Mouse (Mus musculus): Measurements from ENCODE around the gene Acot7. TPM values are rescaled to one million over a fixed set of nuclear protein-coding genes. Genes with fewer than 3 reads are reported as not detected.

Acot7 gene
- polyA plus RNA-seq, 1 experiment from 2014 or later = 11.9 TPM

DNA sequence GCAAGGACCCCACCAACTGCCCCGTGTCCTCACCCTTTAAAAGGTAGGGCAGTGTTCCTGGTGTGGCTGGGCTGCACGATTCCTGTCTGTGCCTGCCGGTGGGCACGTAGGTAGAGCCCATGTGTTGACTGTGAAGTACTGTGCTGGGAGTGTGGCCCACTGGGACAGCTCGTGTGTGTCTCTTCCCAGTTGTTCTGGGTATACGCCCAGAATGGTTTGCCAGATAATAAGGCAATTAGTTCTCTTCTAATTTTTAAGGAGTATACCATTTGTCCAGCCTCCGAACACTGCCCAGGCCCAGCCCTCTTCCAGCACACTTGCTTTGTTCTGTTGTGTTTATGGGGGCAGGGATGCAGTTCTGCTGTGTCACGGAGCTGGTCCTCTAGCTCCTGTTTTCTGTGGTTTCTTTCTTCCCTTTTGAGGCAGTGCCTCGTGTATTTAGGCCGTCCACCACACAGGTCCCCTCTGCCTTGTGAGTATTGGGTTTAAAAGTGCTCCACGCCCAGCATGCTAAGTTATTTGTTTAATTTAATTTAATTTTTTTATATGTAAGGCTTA, 12.2 kb downstream of the Acot7 start:
- Histone ChIP-seq H3K4me1 (ENCODE audit: control insufficient read depth, low read depth, low read length) (peaks cover 36% of the 10 kb centered on the region), H3K27me3 (ENCODE audit: control insufficient read depth, insufficient read depth, low read depth, low read length) (no peaks in the 10 kb centered on the region), H3K4me3 (ENCODE audit: low read depth, low read length) (no peak overlapping the region), H3K9me3 (replicated peaks; ENCODE audit: control insufficient read depth, low read length) (no peaks in the 10 kb centered on the region), H3K27ac (ENCODE audit: low read length) (no peak overlapping the region), H3K36me3 (ENCODE audit: control insufficient read depth, insufficient read depth) (no peaks in the 10 kb centered on the region), H3K9ac (ENCODE audit: low read depth, low read length) (no peak overlapping the region), H3K4me2 (ENCODE audit: low read depth, low read length) (peak overlapping the region; percentile 10; the same call in 1 of the 2 replicates)
- 23% methylated on average over 11 of the region's 11 CpGs for WGBS (ENCODE audit: insufficient replicate concordance)
- ATAC-seq (ENCODE audit: low read depth) = peak; percentile 22; the same call in 1 of the 2 replicates

DNA sequence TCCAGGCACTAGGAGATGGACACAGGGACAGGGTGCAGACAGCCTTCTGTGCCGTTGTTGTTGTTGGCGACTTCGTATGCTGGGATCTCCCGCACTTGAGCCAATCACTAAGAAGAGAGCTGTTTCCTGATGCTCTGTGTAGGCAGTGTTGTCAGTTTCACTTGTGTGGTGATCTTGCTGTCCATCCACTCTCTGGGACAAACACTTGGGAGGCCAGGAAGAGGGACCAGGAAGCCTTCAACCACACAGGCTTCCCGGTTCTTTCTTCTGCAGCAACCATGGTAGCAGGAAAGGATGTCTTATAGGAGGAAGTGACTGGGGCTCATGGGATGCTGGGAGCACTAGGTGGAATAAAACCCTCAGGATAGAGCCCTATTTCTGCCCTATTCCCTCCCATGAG, 12.8 kb downstream of the Acot7 start:
- Histone ChIP-seq H3K4me2 (ENCODE audit: low read depth, low read length) (no peak overlapping the region), H3K27ac (ENCODE audit: low read length) (no peak overlapping the region), H3K4me3 (ENCODE audit: low read depth, low read length) (no peak overlapping the region), H3K36me3 (ENCODE audit: control insufficient read depth, insufficient read depth) (no peaks in the 10 kb centered on the region), H3K27me3 (ENCODE audit: control insufficient read depth, insufficient read depth, low read depth, low read length) (no peaks in the 10 kb centered on the region), H3K9ac (ENCODE audit: low read depth, low read length) (no peak overlapping the region), H3K9me3 (replicated peaks; ENCODE audit: control insufficient read depth, low read length) (no peaks in the 10 kb centered on the region), H3K4me1 (ENCODE audit: control insufficient read depth, low read depth, low read length) (peaks cover 30% of the 10 kb centered on the region)
- ATAC-seq (ENCODE audit: low read depth) = no peak
- WGBS (ENCODE audit: insufficient replicate concordance) = 21% methylated on average over 5 of the region's 5 CpGs

DNA sequence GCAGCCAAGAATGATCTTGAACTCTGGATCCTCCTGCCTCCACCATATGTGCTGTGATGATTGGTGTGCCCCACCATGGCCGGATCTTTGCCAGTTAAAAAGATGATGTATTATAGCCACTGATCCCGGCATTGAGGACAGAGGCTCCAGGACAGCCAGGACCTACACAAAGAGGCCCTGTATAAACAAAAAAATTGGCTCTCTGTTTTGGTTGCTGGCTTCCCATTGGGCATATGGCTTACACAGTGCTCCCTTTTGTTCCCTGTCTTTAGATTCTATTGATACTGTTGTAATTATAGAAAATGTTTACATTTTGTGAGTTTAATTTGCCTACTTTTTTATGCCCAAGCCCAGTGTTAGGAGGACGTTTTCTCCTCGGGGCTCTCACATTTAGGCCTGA, 14.6 kb downstream of the Acot7 start:
- Histone ChIP-seq H3K4me2 (ENCODE audit: low read depth, low read length) (no peak overlapping the region), H3K4me3 (ENCODE audit: low read depth, low read length) (no peak overlapping the region), H3K9me3 (replicated peaks; ENCODE audit: control insufficient read depth, low read length) (no peaks in the 10 kb centered on the region), H3K27me3 (ENCODE audit: control insufficient read depth, insufficient read depth, low read depth, low read length) (no peaks in the 10 kb centered on the region), H3K4me1 (ENCODE audit: control insufficient read depth, low read depth, low read length) (peaks cover 18% of the 10 kb centered on the region), H3K27ac (ENCODE audit: low read length) (no peak overlapping the region; the same call in 1 of the 2 replicates), H3K9ac (ENCODE audit: low read depth, low read length) (no peak overlapping the region), H3K36me3 (ENCODE audit: control insufficient read depth, insufficient read depth) (no peaks in the 10 kb centered on the region)
- ATAC-seq (ENCODE audit: low read depth) = no peak
- WGBS (ENCODE audit: insufficient replicate concordance) = 65% methylated on average over 4 of the region's 4 CpGs

DNA sequence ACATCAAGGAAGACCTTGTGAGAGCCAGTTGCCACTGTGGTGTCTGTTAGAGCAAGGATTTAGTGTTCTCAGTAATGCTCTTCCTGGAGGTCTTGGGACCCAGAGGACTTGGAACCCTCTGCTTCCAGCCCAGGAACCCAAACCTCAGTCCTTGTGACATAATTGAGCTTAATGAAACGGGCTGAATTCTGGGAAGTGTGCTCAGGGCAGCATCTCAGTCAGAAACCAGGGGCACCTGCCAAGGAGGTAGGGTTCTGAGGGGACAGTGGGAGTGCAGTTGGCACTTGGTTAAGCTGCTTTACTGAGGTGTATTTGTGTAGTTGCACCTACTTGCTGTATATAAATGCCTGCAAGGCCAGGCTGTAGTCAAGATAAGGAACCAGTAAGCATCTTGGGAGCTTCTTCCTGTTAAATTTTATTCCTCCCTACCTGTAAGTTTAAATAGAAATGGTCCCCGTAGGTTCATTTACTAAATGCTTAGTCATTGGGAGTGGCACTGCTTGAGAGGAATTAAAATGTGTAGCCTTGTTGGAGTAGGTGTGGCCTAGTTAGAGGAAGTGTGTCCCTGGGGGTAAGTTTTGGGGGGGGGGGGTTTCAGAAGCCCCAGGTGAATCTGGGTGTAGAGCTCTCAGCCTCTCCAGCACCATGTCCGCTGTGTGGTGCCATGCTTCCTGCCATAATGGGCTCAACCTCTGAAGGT, 16.7 kb downstream of the Acot7 start:
- Histone ChIP-seq H3K27me3 (ENCODE audit: control insufficient read depth, insufficient read depth, low read depth, low read length) (no peaks in the 10 kb centered on the region), H3K36me3 (ENCODE audit: control insufficient read depth, insufficient read depth) (no peaks in the 10 kb centered on the region), H3K9me3 (replicated peaks; ENCODE audit: control insufficient read depth, low read length) (no peaks in the 10 kb centered on the region), H3K9ac (ENCODE audit: low read depth, low read length) (no peak overlapping the region), H3K4me1 (ENCODE audit: control insufficient read depth, low read depth, low read length) (peaks cover 16% of the 10 kb centered on the region), H3K4me2 (ENCODE audit: low read depth, low read length) (no peak overlapping the region), H3K27ac (ENCODE audit: low read length) (no peak overlapping the region), H3K4me3 (ENCODE audit: low read depth, low read length) (no peak overlapping the region)
- no peak for ATAC-seq (ENCODE audit: low read depth)
- 47% methylated on average over 3 of the region's 3 CpGs for WGBS (ENCODE audit: insufficient replicate concordance)

DNA sequence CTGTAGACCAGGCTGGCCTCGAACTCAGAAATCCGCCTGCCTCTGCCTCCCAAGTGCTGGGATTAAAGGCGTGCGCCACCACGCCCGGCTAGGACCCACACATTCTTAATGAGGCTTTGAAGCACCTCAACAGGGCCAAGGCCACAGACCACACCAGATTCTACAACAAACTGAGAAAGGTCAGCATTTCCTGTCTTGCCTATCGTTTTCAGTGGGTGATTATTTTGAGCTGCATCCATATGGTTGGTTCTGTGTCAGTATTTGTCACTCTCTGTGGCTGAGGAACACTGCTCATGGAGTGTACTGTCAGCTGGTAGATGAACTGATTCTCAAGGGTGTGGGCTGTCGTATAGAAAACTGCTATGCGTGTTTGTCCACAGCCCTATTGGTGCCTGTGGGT, 18.3 kb downstream of the Acot7 start:
- ATAC-seq (ENCODE audit: low read depth) = no peak
- H3K4me2 ChIP-seq (ENCODE audit: low read depth, low read length) = no peak overlapping the region
- no peak overlapping the region for H3K4me3 ChIP-seq (ENCODE audit: low read depth, low read length)
- H3K27ac ChIP-seq (ENCODE audit: low read length) = no peak overlapping the region
- no peaks in the 10 kb centered on the region for H3K9me3 ChIP-seq (replicated peaks; ENCODE audit: control insufficient read depth, low read length)
- H3K36me3 ChIP-seq (ENCODE audit: control insufficient read depth, insufficient read depth) = no peaks in the 10 kb centered on the region
- H3K4me1 ChIP-seq (ENCODE audit: control insufficient read depth, low read depth, low read length) = peaks cover 16% of the 10 kb centered on the region
- WGBS (ENCODE audit: insufficient replicate concordance) = 64% methylated on average over 7 of the region's 9 CpGs
- no peak overlapping the region for H3K9ac ChIP-seq (ENCODE audit: low read depth, low read length)
- H3K27me3 ChIP-seq (ENCODE audit: control insufficient read depth, insufficient read depth, low read depth, low read length) = no peaks in the 10 kb centered on the region

DNA sequence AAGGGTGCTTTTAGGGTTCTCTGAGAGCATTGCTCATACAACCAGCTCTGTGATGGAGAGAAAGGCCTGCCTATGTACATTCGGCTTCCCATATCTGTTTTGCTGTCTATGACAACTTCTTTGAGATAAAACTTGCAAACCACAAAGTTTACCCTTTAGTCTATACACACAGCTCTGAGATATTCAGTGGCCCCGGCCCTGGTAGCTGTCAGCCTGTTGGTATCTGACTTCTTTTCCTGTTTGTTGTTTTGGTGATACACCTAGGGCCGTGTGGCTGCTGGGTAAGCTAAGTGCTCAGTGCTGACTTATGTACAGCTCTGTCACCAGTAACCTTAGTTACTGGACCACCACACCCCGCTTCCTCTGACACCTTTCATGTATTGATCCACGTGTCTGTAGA, 19.6 kb downstream of the Acot7 start:
- Histone ChIP-seq H3K27me3 (ENCODE audit: control insufficient read depth, insufficient read depth, low read depth, low read length) (no peaks in the 10 kb centered on the region), H3K9me3 (replicated peaks; ENCODE audit: control insufficient read depth, low read length) (no peaks in the 10 kb centered on the region), H3K36me3 (ENCODE audit: control insufficient read depth, insufficient read depth) (no peaks in the 10 kb centered on the region), H3K9ac (ENCODE audit: low read depth, low read length) (no peak overlapping the region), H3K4me2 (ENCODE audit: low read depth, low read length) (no peak overlapping the region), H3K4me3 (ENCODE audit: low read depth, low read length) (no peak overlapping the region), H3K4me1 (ENCODE audit: control insufficient read depth, low read depth, low read length) (peaks cover 17% of the 10 kb centered on the region), H3K27ac (ENCODE audit: low read length) (no peak overlapping the region)
- ATAC-seq (ENCODE audit: low read depth) = no peak
- WGBS (ENCODE audit: insufficient replicate concordance) = 25% methylated on average over 5 of the region's 5 CpGs

DNA sequence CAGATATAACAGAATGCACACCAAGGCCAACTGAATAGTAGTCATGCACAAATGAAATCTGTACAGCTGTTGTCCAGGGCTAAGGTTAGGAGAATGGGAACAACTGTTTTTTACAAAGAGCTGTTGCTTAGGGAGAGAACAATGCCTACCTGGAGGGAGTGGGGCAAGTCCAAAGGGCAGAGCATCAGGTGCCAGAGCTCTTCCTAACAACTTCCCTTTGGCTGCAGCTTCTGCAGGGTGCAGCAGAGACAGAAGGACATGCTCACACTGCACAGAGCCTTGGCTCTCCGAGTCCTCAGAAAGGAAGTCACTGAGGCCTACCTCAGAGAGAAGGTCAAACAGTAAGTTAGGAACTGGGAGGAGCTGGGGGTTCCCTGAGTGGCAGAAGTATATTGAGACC, 21.7 kb downstream of the Acot7 start:
- no peaks in the 10 kb centered on the region for H3K9me3 ChIP-seq (replicated peaks; ENCODE audit: control insufficient read depth, low read length)
- H3K4me2 ChIP-seq (ENCODE audit: low read depth, low read length) = no peak overlapping the region
- no peak for ATAC-seq (ENCODE audit: low read depth)
- no peaks in the 10 kb centered on the region for H3K27me3 ChIP-seq (ENCODE audit: control insufficient read depth, insufficient read depth, low read depth, low read length)
- H3K4me1 ChIP-seq (ENCODE audit: control insufficient read depth, low read depth, low read length) = peaks cover 16% of the 10 kb centered on the region
- H3K4me3 ChIP-seq (ENCODE audit: low read depth, low read length) = no peak overlapping the region
- WGBS (ENCODE audit: insufficient replicate concordance) = 13% methylated on average over 1 of the region's 1 CpGs
- no peak overlapping the region for H3K27ac ChIP-seq (ENCODE audit: low read length)
- H3K9ac ChIP-seq (ENCODE audit: low read depth, low read length) = no peak overlapping the region
- H3K36me3 ChIP-seq (ENCODE audit: control insufficient read depth, insufficient read depth) = no peaks in the 10 kb centered on the region

DNA sequence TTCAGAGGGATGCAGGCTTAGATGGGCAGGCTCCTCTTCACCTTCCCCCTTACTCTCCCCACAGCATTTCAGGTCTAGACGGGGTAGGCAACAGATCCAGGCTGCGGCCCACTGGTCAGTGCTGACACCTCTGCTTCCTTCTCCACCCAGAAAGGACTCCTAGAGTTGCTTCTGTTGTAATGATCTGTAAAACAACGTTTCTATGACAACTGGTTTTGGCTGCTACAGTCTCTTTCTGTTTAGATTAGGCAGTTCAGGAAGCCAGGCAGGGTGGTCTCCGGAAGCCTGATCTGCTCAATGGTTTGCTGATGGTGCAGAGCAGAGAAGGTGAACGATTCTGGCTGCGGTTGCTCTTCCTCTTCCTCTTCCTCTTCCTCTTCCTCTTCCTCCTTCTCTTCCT, 23.6 kb downstream of the Acot7 start:
- ATAC-seq (ENCODE audit: low read depth) = no peak
- Histone ChIP-seq H3K36me3 (ENCODE audit: control insufficient read depth, insufficient read depth) (no peaks in the 10 kb centered on the region), H3K4me1 (ENCODE audit: control insufficient read depth, low read depth, low read length) (peaks cover 18% of the 10 kb centered on the region), H3K27me3 (ENCODE audit: control insufficient read depth, insufficient read depth, low read depth, low read length) (no peaks in the 10 kb centered on the region), H3K4me2 (ENCODE audit: low read depth, low read length) (no peak overlapping the region), H3K9ac (ENCODE audit: low read depth, low read length) (no peak overlapping the region), H3K27ac (ENCODE audit: low read length) (no peak overlapping the region), H3K9me3 (replicated peaks; ENCODE audit: control insufficient read depth, low read length) (no peaks in the 10 kb centered on the region), H3K4me3 (ENCODE audit: low read depth, low read length) (no peak overlapping the region)
- WGBS (ENCODE audit: insufficient replicate concordance) = 11% methylated on average over 6 of the region's 6 CpGs

DNA sequence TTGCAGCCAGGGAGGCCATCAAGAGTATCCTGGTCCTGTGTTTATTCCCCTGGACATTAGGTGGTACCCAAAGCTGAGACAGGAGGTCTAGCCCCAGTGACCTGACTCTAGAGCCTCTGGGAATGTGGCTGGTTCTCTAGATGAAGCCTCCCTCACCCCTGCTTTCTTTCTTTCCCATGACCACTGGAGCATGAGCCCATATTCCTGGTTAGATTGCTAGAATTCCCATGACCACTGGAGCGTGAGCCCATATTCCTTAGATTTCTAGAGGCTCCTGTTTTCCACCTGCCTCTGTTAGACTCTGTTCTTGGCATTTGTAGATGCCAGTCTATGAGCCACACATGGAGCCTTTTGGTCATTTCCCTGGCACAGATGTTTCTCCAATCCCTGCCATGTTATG, 24.5 kb downstream of the Acot7 start:
- Histone ChIP-seq H3K4me2 (ENCODE audit: low read depth, low read length) (no peak overlapping the region), H3K27ac (ENCODE audit: low read length) (no peak overlapping the region), H3K9ac (ENCODE audit: low read depth, low read length) (no peak overlapping the region), H3K27me3 (ENCODE audit: control insufficient read depth, insufficient read depth, low read depth, low read length) (no peaks in the 10 kb centered on the region), H3K4me3 (ENCODE audit: low read depth, low read length) (no peak overlapping the region), H3K4me1 (ENCODE audit: control insufficient read depth, low read depth, low read length) (peaks cover 18% of the 10 kb centered on the region), H3K36me3 (ENCODE audit: control insufficient read depth, insufficient read depth) (no peaks in the 10 kb centered on the region), H3K9me3 (replicated peaks; ENCODE audit: control insufficient read depth, low read length) (no peaks in the 10 kb centered on the region)
- no peak for ATAC-seq (ENCODE audit: low read depth)
- WGBS (ENCODE audit: insufficient replicate concordance) = 50% methylated on average over 1 of the region's 1 CpGs
